Mouse (Mus musculus) CD4-positive helper T cell, adult 2 months (primary cell): ENCODE data around the gene Zfp819.
A peak's percentile ranks its signal among the peaks of the same experiment; 100 is the strongest.

Experiments
- DNase-seq: peaks from one replicate; pipeline ENCODE4 v3.0.0-alpha.2; 2012; ENCODE audit warnings: low read depth, missing footprints, low spot score

Zfp819 gene

DNA sequence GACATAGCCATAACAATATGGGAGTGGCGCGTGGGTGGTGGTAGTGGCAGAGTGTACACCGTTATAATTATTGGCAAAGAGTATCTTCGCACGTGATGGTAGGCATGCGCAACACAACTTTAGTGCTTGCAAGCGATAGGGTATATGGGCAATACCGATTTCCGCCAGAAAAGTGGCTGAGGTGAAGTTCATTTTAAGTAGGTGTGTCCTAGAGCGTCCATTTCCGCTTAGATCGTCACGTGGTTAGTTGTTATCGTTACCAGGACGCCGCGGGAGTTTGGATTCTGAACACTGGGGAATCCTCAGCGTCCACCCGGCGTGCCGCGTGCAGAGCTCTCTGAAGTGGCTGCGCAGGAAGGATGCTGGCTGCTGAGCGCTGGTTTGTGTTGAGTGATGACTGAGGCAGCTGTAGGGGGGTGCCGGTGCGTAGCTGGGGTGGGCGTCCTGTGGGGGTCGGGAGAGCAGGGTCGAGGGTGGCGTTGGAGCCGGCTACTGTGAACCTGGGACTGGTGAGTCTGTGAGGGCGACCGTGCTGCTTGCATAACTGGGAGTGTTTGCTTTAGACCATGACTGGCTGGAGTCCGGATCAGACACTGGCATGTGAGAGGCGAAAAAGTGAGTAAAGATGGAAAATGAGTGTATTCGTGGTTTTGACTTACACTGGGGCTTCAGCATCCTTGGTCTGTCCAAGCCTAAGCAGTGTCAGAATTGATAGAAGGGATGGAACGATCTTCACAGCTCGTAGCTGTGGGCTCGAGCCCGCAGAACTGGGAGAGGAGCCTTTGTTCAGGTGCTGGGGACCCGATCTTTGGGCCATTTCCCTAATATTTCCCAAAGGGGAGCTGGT is at the start of gene Zfp819:
Zfp819 (plus strand) TSS at position 274 of the 847 bp plus-strand sequence.
- DNase-seq: peak; percentile 59

DNA sequence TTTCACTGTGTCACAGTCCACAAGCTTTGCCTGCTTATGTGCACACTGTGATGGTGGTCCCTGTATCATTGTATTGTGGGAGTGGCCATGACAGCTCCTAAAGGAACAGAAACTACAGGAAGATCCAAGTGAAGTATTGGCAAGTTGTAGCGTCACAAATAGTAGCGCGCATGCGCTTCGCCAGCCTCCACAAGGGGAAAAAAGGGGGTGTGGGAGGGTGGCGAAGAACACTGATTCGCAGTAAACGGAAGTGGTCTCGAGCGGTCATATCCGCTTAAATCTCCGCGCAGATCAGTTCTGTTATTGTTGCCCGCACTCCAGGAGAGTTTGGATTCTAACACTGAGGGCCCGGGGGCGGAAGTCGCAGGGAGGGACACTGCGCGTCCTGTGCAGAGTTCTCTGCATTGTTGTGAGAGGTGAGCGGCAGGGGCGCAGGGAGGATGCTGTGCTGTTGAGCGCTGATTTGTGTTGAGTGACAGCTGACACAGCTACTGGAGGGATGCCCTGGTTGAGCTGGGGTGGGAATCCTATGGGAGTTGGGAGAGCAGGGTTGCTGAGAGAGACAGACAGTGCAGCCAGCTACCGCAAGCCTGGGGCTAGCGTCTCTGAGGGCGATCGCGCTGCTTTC is 44.8 kb upstream of the Zfp819 start, which contains the start of gene Zfp658:
Zfp658 (plus strand) TSS at position 251 of the 628 bp plus-strand sequence.
- DNase-seq: peak; percentile 94

DNA sequence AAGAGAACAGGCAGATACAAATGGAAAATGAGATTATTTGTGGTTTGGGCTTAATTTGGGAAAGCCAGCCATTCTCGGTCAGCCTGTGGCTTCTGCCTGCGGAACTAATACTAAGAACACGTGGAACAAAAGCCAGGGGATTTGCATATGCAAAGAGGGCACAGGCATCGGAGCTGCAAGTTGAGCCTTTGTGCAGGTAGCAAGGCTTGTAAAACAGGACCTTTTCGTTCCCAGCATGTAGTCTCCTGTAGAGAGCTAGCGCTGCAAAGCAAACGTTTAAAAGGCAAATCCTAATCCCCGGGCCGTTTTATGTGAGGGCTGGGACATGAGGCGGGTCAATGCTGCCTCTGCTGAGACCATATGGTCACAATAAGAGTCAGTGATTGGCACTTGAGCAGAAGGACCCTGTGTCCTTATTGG is 44.3 kb upstream of the Zfp819 start:
- DNase-seq: peak; percentile 58

DNA sequence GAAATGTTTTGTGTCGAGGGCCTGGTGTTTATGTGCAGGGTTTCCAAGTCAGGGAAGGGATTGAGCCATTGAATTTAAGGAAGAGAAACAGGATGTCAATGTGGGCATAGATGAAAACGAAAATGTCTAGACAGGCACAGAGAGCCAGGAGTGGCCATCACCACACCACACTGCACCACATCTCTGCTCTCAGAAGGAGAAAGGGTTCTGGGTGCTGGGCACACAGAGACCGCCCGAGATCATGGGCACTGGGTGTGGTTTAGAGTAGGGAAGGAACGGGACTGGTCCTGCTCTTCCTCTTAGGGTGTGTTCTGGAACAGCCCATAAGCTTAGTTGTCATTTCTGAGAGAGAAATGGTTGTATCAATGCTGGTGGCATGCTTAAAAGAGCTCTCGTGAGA is 43.7 kb upstream of the Zfp819 start:
- DNase-seq: peak; percentile 14

DNA sequence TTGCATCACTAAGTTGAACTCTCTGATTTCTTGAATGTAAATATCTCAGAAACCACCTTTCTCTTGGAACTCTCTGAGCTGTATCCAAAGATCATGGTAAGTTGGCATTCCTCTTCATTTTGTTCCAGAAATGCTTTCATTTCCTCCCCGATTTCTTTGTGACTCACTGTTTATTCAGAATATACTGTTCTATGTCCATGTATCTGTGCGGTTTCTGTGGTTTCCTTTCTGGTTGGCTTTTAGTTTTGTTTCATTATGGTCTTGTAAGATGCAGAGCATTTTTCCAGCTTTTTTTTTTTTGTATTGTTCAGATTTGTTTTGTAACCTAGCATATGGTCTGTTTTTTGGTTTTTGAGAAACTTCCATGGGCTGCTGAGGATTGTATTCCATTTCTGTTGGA is 35.8 kb upstream of the Zfp819 start:
- no peak for DNase-seq

DNA sequence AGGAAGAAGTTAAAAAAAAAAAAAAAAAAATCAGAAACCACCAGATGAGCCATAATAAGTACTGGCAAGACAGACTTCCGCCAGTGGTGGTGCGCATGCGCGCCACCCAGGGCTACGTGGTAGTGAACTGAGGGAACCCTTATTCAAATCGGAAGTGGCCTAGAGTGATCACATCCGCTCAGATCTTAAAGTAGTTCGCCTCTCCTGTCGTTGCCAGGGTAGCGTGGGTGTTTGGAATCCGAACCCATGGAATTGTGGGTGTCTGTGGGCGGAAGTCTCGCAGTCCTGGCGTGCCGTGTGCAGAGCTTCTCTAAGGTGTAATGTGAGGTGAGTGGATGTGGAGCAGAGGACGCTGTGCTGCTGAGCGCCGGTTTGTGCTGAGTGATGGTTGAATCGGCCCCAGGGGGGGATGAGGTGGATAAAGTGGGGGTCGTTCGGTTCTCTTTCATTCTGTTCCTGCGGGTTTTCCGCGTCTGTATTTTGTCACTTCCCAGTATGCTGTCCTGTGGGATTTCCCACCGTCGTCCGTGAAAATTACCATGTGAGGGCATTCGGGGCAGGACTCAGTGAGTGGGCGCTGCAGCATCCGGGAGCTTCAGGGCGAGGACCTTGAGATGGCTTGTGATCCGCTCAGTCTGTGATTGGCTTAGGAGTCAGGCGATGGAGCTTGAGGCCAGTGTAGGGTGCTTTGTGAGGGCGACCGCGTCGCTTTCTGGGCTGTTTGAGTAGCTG is 27.4 kb upstream of the Zfp819 start, which contains the start of gene Zfp719:
Zfp719 (plus strand) TSS at position 171 of the 732 bp plus-strand sequence.
- DNase-seq: peak; percentile 99

DNA sequence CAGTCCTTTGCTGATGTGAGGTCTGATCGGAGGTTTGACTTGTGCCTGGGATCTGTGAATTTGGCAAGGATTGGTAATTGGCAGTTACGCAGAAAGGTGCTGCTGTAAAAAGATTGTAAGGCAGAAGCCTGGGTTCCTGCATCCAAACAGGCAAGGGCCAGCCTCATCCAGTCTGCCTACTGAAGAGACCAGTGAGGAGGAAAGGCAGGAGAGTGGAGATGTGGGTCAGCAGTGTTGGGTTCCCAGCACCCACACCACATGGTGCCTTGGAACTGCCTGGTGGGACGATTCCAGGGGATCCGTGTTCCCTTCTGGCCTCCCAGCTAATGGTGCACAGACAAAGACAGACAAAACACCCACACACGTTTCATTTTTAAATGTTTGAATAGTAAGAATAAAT is 26.4 kb upstream of the Zfp819 start:
- DNase-seq: no peak

DNA sequence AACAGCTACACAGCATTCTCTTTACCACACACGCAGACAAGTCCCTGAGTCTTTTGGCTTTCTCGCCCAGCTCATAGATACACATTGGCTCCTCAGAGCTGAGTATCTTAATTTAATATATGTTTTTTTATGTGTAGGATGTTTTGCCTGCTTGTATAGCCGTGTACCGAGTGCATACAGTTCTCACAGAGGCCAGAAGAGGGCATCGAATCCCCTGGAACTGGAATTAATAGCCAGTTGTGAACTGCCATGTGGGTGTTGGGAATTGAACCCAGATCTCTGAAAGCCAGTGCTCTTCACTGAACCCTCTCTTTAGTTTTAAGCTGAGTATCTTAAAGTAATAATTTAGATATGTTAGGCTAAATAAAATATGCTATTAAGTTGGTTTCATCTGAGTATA is 22.2 kb upstream of the Zfp819 start:
- no peak for DNase-seq

DNA sequence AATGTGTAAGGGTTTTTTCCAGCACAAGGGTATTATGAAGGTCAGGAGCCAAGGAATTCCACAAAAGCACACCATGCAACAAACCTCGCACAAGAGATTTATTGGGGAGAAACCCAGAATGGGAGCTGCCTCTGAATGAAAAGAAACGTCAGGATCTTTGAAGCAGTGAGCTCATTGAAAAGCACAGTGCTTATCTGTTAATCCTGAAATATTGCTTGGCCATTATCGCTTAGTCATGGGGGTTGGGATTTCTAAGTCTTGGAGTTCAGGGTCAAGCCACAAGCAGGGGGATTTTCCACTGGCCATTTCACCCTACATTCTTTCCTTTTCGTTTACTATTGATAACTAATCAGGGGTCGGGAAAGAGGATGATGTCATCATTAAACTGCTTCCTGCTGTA is 5.1 kb upstream of the Zfp819 start:
- no peak for DNase-seq

DNA sequence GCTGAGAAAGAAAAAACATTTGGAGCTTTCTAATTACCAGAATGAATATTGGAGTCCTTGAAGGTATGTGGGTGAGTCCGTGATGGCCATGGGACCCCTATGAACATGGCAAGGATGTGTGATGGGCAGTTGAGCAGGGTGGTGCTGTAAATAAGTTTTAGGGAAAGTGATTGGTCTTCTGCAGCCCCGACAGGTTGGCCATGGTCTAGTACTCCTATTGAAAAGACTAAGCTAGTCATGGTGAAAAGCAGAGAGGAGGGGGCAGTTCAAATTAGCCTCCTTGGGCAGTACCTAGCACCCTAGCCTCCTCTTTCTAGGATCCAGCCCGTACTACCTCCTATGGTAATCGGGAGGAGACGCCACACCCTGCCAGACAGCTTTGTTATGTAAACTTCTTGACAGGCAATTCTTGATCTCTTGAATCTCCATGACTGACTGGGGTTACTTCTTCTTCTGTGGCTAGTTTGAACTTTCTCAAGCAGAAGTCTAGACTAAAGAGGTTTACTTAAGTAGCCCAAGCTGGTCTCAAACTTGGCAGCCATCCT is 846 bp downstream of the Zfp819 start:
- DNase-seq: no peak

DNA sequence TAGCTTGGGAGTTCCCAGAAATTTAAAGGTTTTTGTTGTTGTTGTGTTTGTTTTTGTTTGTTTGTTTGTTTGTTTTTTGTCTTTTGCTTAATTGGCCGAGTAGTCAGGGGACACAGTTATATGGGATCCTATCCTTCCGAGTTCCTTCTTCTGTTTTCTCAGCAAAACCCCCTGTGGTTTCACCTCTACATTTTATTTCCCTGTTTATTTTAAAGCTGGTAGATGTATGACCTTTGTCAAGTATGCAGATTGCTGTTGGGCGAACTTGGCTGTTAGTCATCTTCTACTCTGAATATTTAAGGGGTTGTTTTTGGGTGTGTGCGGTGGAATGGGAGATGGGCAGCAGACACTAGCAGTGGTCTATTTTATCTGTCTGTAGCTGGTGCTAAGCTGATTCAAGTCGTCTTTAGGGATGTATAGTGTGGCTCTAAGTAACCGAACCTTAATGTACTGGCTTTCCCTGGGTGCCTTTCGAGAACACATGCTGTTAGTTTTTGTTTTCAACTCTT is 1.4 kb downstream of the Zfp819 start:
- DNase-seq: no peak

DNA sequence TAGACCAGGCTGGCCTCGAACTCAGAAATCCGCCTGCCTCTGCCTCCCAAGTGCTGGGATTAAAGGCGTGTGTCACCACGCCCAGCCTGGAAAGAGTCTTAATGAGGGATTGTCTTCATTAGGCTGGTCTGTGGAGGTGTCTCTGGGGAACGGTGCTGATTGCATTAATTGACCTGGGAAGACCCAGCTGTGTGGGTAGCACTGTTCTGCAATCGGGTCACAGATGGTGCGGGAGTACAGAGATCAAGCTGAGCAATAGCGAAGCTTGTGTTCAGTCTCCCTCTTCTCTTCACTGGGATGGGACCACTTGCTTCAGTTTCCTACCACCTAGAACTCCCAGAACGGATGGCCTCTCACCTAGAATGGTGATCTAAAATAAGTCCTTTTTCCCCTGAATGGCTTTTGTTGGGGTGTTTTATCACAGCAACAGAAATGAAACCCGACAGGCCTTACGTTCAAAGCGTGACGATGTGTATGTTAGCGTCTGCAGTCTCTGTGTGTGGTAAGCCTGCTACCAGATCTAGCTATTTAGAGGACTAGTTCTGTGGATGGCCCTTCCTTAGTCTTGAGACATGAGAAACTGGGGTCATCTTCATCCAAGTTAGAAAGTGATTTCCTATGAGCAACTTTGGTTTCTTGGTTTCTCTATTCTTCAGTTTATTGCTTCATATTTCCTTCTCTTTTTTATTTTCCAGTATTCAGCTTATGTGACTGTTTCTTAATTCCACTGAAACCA is 7.0 kb downstream of the Zfp819 start:
- DNase-seq: no peak

DNA sequence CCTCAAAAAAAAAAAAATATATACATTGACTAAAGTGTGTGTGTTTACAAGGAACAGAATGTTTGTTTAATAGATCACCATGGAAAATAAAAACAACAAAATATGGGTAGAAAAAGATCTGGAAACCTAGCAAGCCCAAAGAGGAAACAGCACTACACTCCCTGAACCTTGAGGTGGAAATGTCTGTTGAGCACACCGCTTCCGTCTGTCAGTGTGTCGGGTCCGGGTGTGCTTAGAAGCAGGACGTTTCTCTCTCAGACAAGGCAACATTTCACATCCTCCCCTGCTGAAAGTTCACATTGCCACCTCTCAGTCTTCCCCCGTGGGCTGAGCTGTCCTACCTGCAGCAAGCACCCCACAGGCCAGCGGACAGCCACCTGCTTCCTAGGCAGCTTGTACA is 16.0 kb downstream of the Zfp819 start:
- no peak for DNase-seq

DNA sequence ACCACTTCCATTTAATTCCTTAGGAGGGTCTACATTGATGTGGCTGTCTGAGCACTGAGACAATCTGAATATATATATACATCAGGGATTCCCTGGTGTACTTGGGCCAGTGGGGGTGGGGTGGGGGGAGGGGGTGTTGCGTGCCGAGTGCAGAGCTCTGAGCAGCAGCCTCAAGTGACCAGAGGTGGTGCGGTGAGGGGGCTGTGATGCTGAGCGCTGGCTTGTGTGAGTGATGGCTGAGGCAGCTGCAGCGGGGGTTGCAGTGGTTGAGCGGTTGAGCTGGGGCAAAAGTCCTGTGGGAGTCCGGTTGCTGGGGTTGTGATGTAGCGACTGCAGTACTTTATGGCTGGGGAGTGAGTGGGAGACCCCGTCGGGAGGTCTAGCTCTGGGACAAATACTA is 16.9 kb downstream of the Zfp819 start:
- DNase-seq: no peak

DNA sequence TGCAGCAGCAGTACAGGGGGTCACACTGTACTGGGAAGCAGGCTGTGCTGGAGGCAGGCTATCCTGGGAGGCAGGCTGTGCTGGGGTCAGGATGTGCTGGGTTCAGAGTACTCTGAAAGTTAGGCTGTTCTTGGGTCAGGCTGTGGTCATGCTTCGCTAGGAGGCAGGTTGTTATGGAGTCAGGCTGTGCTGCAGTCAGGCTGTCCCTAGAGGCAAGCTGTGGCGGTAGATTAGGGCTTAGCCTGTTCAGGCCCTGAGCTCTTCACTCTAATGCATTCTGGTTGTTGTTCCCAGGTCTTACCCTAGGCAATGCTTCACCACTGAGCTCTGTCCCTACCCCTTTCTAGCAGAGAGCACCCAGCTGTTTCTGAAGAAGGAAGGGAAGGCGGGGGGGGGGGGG is 18.1 kb downstream of the Zfp819 start:
- no peak for DNase-seq

DNA sequence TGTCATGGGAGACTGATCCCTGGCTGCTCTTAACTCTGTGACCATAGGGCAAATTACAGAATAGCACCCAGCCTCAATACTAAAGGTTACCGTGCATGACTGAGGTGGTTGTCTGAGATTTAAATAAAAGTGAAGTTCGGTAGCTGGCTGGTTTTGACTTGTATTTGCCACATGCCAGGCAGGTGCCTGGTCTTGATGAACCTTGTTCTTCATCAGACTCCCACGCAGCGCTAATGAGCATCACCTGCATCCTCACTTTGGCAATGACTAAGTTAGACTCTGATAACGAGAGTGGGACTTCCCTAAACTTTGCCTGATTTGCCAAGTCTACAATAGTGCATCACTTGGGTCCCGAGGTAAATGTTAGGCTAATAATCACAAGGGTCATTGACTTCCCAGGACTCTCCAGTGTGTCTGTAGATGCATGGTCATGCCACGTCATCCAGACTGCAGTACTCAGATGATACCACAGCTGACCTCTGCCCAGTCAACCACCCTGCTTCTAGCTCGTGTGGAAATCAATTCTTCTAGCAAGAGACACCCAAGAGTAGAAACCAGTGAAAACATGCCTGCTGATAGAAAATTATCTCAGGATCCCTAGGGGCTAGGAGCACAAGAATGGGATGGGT is 18.9 kb downstream of the Zfp819 start:
- no peak for DNase-seq

DNA sequence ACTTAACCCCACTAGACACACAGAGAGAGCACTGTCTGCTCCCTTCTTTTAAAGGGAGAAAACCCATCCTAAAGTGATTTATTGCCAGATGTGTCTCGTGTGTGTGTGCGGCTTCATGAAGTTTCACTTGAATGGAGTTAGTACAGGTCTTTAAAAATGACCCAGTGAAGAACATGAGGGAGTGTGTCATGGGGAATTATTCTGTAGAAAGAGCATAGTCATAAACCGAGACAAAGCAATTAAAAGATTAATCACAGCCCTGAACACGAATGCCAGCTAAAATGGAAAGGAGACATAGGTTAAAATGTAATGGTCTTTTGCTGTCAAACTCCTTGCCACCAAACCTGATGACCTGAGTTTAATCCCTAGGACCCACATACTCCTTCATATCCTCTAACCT is 27.0 kb downstream of the Zfp819 start:
- DNase-seq: no peak

DNA sequence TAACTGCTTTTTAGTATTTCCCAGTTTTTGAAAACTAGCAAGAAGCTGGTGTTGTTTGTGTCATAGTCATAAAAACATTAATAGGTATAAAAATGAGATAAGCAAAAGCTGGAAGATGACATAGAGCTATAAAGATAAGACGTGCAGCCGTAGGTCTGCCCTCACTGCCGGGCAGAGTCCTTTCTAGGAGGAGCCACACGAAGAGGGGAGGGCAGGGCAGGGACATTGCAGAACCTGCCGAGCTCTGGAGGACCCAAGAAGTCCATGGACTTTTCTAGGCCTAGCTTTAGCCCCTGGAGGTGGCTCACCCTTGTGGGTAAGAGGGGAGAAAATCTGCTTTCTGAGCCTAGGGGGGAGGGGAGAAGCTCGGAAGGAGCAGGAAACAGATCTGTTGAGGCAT is 27.5 kb downstream of the Zfp819 start, which contains the start of gene Ceacam18:
Ceacam18 (plus strand) TSS at position 208 of the 400 bp plus-strand sequence.
- no peak for DNase-seq

DNA sequence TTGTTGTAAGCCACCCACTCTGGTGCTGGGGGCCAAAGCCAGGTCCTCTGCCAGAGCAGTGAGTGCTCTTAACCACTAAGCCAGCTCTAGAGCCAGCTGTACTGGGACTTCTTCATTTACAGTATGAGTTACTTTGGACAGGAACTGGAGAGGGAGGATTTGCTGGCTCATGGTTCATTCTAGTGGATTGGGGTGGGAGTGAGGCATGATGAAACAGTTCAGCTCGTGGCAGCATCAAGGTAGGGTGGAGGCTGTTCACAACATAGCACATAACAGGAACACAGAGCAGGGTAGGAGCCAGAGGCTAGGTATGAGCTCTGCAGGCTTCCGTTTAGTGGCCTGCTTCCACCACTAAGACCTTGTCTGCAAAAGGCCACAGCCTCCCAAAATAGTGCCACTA is 29.2 kb downstream of the Zfp819 start:
- no peak for DNase-seq

DNA sequence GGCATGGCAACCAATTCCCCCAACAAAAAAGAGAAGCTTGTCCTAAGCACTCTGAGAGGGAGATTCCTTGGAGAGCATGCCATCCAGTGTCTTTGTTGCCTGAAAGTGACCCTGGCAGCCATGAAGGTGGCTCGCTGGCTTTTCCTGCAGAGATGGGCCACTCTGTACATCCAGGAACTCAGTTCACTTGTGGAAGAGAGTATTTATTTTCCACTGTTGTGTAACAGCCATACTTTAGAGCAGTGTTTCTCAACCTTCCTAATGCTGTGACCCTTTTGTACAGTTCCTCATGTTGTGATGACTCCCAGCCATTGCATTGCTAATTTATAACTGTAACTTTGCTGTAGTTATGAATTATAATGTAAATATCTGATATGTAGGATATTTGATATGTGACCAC is 30.1 kb downstream of the Zfp819 start:
- no peak for DNase-seq

DNA sequence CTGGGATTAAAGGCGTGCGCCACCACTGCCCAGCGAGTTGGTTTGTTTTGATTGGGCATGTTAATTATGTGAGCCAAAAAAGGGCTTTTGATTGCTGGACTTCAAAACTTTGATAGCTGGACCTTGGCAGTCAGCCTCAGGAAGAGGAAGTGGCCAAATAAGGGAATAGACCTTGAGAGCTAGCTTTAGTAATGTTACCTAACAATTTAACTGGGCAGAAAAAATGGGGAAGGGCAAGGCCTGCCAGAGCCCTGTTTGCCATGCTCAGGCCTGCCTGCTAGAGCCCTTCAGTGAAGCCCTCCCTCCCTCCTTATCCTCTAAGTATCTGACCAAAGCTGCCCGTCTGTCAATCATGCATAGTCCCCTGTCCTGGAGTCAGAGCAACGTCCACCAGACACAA is 35.6 kb downstream of the Zfp819 start:
- DNase-seq: no peak
